Mouse (Mus musculus) right cerebral cortex, postnatal 4 days (tissue): ENCODE measurements around the gene P4hb.
"Not testable (repeated sequence)": the region's sequence is repeated elsewhere in the genome, so short reads cannot be mapped to it uniquely, and the experiment has no call there.

Source experiments
- DNase-seq: peaks from one replicate; pipeline ENCODE4 v3.0.0-alpha.2; 2022

The P4hb gene

GRCm38 (mm10) chr11:120571122-120571521, 1.9 kb downstream of the P4hb start:
- no peak for DNase-seq

- no peak for DNase-seq
Observed at GRCm38 (mm10) chr11:120568324-120568723, 4.7 kb downstream of the P4hb start.

- no peak for DNase-seq
Observed at GRCm38 (mm10) chr11:120565114-120565513, 7.9 kb downstream of the P4hb start.

GRCm38 (mm10) chr11:120562949-120563348, 10.1 kb downstream of the P4hb start:
- DNase-seq: no peak

- no peak for DNase-seq
Observed at GRCm38 (mm10) chr11:120560952-120561728, 11.9 kb downstream of the P4hb start.

- DNase-seq: not testable (repeated sequence)
Observed at GRCm38 (mm10) chr11:120558843-120559242, 14.2 kb downstream of the P4hb start.

- no peak for DNase-seq
Observed at GRCm38 (mm10) chr11:120555260-120555659, 17.8 kb downstream of the P4hb start.

GRCm38 (mm10) chr11:120554834-120555233, 18.2 kb downstream of the P4hb start:
- DNase-seq: no peak

- no peak for DNase-seq
Observed at GRCm38 (mm10) chr11:120552736-120553135, 20.3 kb downstream of the P4hb start.

- no peak for DNase-seq
Observed at GRCm38 (mm10) chr11:120550810-120551440, 22.1 kb downstream of the P4hb start, which contains the start of gene Ppp1r27. Gene Ppp1r27 (minus strand): TSS chr11:120551132.

- DNase-seq: no peak
Observed at GRCm38 (mm10) chr11:120549986-120550809, 22.9 kb downstream of the P4hb start.

GRCm38 (mm10) chr11:120549168-120549945, 23.7 kb downstream of the P4hb start, which contains the start of gene Mcrip1:
Gene Mcrip1 (minus strand): TSS chr11:120549727.
- peak; percentile 93 for DNase-seq

GRCm38 (mm10) chr11:120548786-120549167, 24.3 kb downstream of the P4hb start:
- no peak for DNase-seq

GRCm38 (mm10) chr11:120548214-120548613, 24.8 kb downstream of the P4hb start:
- DNase-seq: no peak

- DNase-seq: no peak
Observed at GRCm38 (mm10) chr11:120547469-120547868, 25.6 kb downstream of the P4hb start.

- DNase-seq: no peak
Observed at GRCm38 (mm10) chr11:120545964-120546363, 27.1 kb downstream of the P4hb start.

- no peak for DNase-seq
Observed at GRCm38 (mm10) chr11:120542376-120542775, 30.7 kb downstream of the P4hb start.

- DNase-seq: no peak
Observed at GRCm38 (mm10) chr11:120541907-120542306, 31.1 kb downstream of the P4hb start.

GRCm38 (mm10) chr11:120539285-120540014, 33.6 kb downstream of the P4hb start:
- DNase-seq: no peak

- DNase-seq: no peak
Observed at GRCm38 (mm10) chr11:120538955-120539284, 34.1 kb downstream of the P4hb start.

GRCm38 (mm10) chr11:120538485-120538884, 34.6 kb downstream of the P4hb start:
- no peak for DNase-seq

- no peak for DNase-seq
Observed at GRCm38 (mm10) chr11:120535804-120536203, 37.2 kb downstream of the P4hb start.
